Mouse (Mus musculus) kidney, adult 11 months (tissue): ENCODE results near the gene Slc24a4.

Experiments used
- DNase-seq: peaks from one replicate; pipeline ENCODE4 v3.0.0; 2022

The Slc24a4 gene

GRCm38 (mm10) chr12:102287904-102288602, 159.5 kb downstream of the Slc24a4 start:
- no peak for DNase-seq

- DNase-seq, result no peak
Measured at GRCm38 (mm10) chr12:102288846-102289245, 160.3 kb downstream of the Slc24a4 start.

GRCm38 (mm10) chr12:102289568-102289967, 161.0 kb downstream of the Slc24a4 start:
- DNase-seq, result no peak

- no peak for DNase-seq
Measured at GRCm38 (mm10) chr12:102290662-102291061, 162.1 kb downstream of the Slc24a4 start.

- DNase-seq, result no peak
Measured at GRCm38 (mm10) chr12:102291686-102292085, 163.2 kb downstream of the Slc24a4 start.

GRCm38 (mm10) chr12:102292501-102293215, 164.1 kb downstream of the Slc24a4 start:
- DNase-seq, result no peak

- DNase-seq, result no peak
Measured at GRCm38 (mm10) chr12:102294634-102295033, 166.1 kb downstream of the Slc24a4 start.

- no peak for DNase-seq
Measured at GRCm38 (mm10) chr12:102295230-102295629, 166.7 kb downstream of the Slc24a4 start.

GRCm38 (mm10) chr12:102295662-102296061, 167.1 kb downstream of the Slc24a4 start:
- DNase-seq, result no peak

GRCm38 (mm10) chr12:102296361-102296760, 167.8 kb downstream of the Slc24a4 start:
- no peak for DNase-seq

GRCm38 (mm10) chr12:102296967-102297366, 168.4 kb downstream of the Slc24a4 start:
- DNase-seq, result no peak

GRCm38 (mm10) chr12:102299209-102299608, 170.7 kb downstream of the Slc24a4 start:
- no peak for DNase-seq

- DNase-seq, result no peak
Measured at GRCm38 (mm10) chr12:102301585-102301984, 173.1 kb downstream of the Slc24a4 start.

GRCm38 (mm10) chr12:102302322-102302721, 173.8 kb downstream of the Slc24a4 start:
- peak; percentile 45 for DNase-seq

- peak; percentile 73 for DNase-seq
Measured at GRCm38 (mm10) chr12:102302831-102303351, 174.4 kb downstream of the Slc24a4 start.

GRCm38 (mm10) chr12:102303867-102304266, 175.3 kb downstream of the Slc24a4 start:
- DNase-seq, result no peak

GRCm38 (mm10) chr12:102305069-102305836, 176.7 kb downstream of the Slc24a4 start:
- DNase-seq, result peak; percentile 78

GRCm38 (mm10) chr12:102308001-102308456, 179.5 kb downstream of the Slc24a4 start:
- DNase-seq, result peak; percentile 61

GRCm38 (mm10) chr12:102308457-102309011, 180.0 kb downstream of the Slc24a4 start:
- DNase-seq, result peak; percentile 60

- no peak for DNase-seq
Measured at GRCm38 (mm10) chr12:102309099-102309799, 180.7 kb downstream of the Slc24a4 start.

- DNase-seq, result no peak
Measured at GRCm38 (mm10) chr12:102309800-102310195, 181.3 kb downstream of the Slc24a4 start.

- no peak for DNase-seq
Measured at GRCm38 (mm10) chr12:102310261-102310660, 181.7 kb downstream of the Slc24a4 start.
